Mouse (Mus musculus) cerebellum, adult 9-10 months (tissue): ENCODE measurements around the gene Olfr1373.
"Not testable (repeated sequence)": the region's sequence is repeated elsewhere in the genome, so short reads cannot be mapped to it uniquely, and the experiment has no call there.

Experiments used
- DNase-seq: peaks from one replicate; pipeline ENCODE4 v3.0.0; 2022

Gene Olfr1373

GRCm38 (mm10) chr11:52145428-52145827, at the start of gene Olfr1373:
TSS of gene Olfr1373 (minus strand) at chr11:52145528.
- DNase-seq, result not testable (repeated sequence)

GRCm38 (mm10) chr11:52180651-52181050, 35.3 kb upstream of the Olfr1373 start:
- not testable (repeated sequence) for DNase-seq

GRCm38 (mm10) chr11:52179897-52180296, 34.6 kb upstream of the Olfr1373 start:
- peak; percentile 3 for DNase-seq

GRCm38 (mm10) chr11:52168461-52168860, 23.1 kb upstream of the Olfr1373 start:
- DNase-seq, result no peak

DNA sequence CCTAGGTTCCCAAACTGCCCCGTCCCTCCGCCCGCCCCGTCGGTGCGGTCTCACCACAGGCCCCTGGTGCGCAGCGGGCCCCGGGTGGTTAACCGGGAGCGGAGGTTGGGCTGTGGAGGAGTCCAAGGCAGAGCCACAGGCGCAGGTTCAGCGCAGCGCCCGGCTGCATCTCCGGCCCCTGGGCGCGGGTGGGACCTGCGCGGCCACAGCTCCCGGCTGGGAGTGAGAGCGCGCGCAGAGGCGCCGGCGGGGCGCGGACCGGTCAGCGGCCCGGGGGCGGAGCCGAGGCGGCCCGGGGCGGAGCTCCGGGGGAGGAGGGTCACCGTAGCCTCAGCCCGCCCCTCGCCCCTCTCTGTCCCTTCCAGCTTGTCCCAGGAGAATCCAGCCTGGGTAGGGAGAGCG, 22.6 kb upstream of the Olfr1373 start:
- DNase-seq, result not testable (repeated sequence)

DNA sequence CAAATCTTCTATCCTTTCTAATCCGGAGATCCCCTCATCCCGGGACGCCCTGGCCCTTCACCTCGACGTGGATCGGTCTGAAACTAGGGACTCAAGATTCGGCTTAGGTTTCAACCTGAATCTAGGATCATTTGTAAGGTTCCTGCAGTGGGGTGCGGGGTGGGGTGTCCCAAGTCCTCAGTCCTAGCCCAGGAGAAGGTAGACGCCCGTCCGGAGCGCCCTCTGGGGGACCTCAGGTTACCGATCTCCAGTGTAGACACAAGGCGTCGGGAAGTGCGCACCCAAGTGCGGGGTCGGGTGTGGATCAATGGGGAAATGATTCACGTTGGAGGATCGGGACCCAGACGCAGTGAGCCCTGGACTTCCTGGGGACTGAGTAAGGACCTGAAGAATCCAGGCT, 21.8 kb upstream of the Olfr1373 start:
- peak; percentile 4 for DNase-seq

GRCm38 (mm10) chr11:52163926-52164325, 18.6 kb upstream of the Olfr1373 start:
- no peak for DNase-seq

- not testable (repeated sequence) for DNase-seq
Observed at GRCm38 (mm10) chr11:52143675-52144074, 1.7 kb downstream of the Olfr1373 start.

DNA sequence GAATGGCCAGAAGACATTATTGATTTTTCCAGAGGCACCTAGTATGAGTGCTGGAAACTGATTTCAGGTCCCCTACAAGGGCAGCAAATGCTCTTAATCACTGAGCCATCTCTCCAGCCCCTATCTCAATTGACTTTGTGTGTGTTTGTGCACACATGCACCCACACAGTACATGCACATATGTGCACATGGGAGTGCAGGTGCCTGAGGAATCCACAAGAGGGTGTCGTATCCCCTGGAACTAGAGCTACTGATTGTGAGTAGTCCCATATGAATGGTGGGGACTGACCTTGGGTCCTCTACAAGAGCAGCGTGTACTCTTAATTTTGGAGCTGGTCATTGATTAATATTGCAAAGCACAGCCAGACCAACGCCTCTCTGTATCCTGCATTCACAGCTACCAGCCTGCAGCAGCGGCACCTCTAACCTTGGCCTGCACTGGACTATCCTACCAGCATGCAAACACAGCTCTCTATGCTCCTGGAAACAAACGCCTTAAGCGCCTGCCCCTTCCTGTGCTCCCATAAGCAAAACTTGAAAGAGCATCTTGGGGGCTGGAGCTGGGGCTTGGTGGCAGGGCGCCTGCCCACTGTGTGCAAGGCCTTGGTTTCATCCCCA, 14.8 kb downstream of the Olfr1373 start:
- no peak for DNase-seq

DNA sequence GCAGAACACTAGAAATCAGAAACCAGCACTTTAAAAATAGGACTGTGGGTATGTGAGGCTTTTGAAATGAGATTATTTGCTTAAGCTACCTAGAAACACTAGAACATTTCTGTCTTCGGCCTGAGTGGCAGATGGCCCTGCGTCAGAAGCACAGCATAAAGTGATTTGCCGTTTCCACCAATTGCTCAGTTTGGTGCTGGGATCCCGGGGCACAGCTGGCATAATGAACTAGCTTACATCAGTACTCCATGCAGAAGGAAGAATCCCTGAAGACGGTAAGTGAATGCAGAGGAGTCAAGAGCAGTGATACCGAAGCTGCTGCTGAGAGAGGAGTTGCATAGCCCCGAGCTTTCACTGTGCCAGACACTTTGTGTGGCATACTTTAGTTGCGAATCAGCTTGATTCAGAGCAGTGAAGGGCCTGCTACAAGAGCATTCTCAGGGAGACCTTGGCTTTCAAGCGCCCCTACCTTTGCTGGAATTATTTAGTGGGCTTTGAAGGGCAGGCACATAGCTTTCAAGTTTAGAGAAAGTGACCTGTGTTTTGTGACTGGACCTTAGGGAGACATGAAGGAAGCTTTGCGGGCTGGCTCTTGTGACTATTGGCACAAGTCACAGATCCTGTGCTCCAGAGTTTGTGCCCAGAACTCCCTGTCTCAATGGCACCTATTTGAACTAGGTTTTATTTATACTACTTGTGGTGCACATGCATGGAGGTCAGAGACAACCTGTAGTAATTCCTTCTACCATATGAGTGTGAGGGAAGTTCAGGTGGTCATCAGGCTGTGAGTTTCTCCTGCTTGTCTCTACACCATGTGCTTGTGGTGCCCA, 15.5 kb downstream of the Olfr1373 start:
- no peak for DNase-seq

GRCm38 (mm10) chr11:52129171-52129570, 16.2 kb downstream of the Olfr1373 start:
- no peak for DNase-seq

- no peak for DNase-seq
Observed at GRCm38 (mm10) chr11:52128316-52129061, 16.8 kb downstream of the Olfr1373 start.

DNA sequence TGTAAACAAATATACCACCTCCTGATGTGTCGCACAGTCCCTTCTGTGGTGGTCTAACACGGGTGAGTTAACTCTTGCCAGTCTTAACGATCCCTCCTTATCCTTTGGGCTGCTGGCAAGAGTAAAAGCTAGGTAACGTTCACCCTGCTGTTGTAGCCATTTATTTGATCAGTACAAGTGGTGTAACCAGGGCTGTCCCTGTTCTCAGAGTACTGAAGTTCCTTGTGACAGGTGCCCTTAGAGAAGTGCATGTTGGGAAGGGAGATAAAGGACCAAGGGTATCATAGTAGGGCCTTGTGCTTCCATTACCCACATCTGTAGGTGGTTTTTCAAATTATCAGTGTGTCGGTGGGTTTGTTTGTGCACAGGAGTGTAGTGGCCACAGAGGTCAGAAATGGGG, 17.6 kb downstream of the Olfr1373 start:
- DNase-seq, result no peak

DNA sequence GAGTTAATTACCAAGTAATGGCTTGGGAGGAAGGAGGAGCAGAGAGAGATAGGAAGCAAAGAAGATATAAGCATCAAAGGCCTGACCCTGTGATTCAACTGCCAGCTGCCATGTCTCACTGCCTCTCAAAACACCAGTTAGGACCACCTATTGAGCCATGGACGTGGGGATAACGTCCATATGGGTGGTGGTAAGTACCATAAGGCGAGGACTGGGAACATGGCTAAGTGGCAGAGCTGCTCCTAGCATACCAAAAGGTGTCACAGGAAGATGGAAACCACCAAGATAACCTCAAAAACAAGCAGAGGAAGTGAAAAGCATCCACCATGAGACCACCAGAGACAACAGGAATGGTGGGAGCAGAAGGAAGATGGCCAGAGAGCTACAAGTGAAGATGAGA, 18.2 kb downstream of the Olfr1373 start:
- DNase-seq, result no peak

DNA sequence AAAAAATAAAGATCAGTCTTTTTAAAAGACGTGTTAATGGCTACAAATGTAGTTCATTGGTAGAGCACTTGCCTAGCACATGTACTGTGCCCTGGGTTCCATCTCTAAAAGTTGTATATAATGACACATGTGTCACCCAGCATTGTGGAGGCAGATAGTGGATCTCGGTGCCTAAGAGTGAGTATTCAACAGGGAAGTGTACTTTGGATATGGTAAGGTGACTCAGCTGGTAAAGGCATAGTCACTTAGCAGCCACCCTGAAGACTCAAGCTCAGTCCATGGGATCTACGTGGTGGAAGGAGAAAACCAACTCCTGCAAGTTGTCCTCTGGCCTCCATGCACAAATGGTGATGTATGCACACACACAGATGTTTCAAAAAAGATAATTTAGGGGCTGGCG, 20.9 kb downstream of the Olfr1373 start:
- DNase-seq, result no peak

DNA sequence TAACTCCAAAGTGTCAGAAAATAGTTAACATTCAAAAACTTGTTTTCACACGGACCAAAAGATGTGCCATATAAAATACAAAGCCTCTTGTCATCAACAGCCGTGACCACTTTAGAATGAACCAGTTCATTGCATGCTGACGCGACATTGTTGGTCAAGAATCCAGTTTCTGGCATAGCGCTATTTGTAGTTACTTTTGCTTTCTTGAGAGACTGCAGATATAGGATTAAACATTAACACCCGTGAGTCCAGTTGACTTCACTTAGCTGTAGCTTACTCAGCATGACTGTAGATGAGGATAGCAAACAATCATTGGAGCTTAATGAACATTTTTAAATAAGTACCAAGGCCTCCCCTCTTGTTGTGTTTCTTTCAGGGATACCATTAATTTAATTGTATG, 23.3 kb downstream of the Olfr1373 start:
- no peak for DNase-seq

GRCm38 (mm10) chr11:52120415-52120814, 24.9 kb downstream of the Olfr1373 start:
- DNase-seq, result not testable (repeated sequence)

- DNase-seq, result no peak
Observed at GRCm38 (mm10) chr11:52117156-52117555, 28.2 kb downstream of the Olfr1373 start.

DNA sequence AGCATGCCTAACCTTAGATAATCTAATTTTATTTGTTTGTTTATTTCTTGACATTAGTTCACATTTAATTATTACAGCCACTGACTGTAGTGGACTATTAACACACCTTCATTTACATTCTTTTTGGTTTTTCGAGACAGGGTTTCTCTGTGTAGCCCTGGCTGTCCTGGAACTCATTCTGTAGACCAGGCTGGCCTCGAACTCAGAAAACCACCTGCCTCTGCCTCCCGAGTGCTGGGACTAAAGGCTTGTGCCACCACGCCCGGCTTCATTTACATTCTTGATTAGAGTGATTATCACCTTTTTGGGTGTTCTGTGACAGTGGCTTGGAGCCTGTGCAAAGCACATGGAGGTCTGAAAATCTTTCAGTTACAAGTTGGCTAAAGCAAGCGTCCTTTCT, 29.2 kb downstream of the Olfr1373 start:
- not testable (repeated sequence) for DNase-seq

GRCm38 (mm10) chr11:52115479-52115878, 29.8 kb downstream of the Olfr1373 start:
- no peak for DNase-seq

- DNase-seq, result no peak
Observed at GRCm38 (mm10) chr11:52109421-52109820, 35.9 kb downstream of the Olfr1373 start.

DNA sequence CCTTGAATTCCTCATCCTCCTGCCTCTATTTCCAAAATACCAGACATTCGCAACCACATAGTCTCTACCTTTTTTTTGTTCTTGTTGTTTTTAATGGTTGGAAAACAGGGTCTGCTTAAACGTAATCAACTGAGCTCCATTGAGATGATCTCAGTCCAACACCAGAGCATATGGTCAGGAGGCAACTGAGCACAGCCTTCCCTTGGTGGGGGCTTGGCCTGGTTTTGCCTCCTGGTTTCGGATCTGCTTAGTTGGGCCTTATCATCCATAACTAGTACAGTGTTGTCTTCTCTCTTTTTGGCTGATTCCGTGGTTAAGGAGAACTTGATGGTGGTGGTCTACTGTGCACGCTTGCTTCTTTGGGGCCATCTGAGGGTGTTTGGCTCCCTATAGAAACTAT, 36.5 kb downstream of the Olfr1373 start:
- DNase-seq, result peak; percentile 38

GRCm38 (mm10) chr11:52106438-52106837, 38.9 kb downstream of the Olfr1373 start:
- no peak for DNase-seq

- DNase-seq, result no peak
Observed at GRCm38 (mm10) chr11:52106037-52106436, 39.3 kb downstream of the Olfr1373 start.
